Mouse (Mus musculus) adrenal gland, adult (tissue): ENCODE measurements around the gene Ptrhd1.
"Not testable (repeated sequence)": the region's sequence is repeated elsewhere in the genome, so short reads cannot be mapped to it uniquely, and the experiment has no call there.

Experiments used
- DNase-seq, 2 experiments: peaks; one replicate each; pipeline ENCODE4 v3.0.0; 2022 to 2023; ENCODE audit warnings: low spot score in 1 of 2; ENCODE audit not compliant: inconsistent age in 2 of 2

The Ptrhd1 gene

GRCm38 (mm10) chr12:4233572-4234508 is at the start of gene Ptrhd1, which contains the start of gene Cenpo:
TSS of gene Ptrhd1 (plus strand) at chr12:4234027.
TSS of gene Cenpo (minus strand) at chr12:4234294.
- peak; percentile 98 to 100 for DNase-seq

DNA sequence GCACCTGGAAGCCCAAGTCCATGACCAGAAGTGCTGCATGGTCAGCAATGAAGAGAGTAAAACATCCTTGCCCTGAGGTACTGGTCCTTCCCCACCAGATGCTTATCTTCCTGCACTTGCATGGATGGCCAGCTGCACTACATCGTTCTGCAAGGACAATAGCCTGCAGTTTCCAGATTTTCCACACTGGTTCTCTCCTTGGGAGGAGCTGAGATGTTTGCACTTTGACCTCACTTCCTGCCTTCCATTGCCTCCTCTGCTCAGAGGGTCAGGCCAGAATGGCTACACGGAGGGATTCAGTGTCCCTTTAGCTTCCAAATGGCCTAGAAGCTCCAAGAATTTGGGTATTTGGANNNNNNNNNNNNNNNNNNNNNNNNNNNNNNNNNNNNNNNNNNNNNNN is 49.2 kb upstream of the Ptrhd1 start:
- DNase-seq: no peak

- peak; percentile 78 to 90 for DNase-seq
Measured at GRCm38 (mm10) chr12:4188171-4189059, 45.4 kb upstream of the Ptrhd1 start.

DNA sequence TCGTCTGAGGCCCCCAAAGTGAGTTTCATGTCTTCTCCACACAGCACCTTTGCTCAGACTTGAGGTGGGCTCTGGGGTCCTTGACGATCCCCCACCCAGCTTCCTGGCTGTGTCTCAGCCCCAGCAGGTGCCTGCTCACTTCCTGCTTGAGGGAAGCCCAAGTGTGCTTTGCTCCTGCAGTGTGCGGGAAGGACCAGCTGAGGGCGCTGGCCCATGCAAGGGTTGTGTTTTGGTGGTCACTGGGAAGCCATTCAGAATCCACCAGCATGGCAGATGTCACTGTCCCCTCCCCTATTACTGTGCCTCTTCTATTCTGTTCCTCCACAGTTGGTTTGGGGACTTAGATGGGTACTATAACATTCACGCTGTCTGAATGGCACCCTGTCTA is 44.8 kb upstream of the Ptrhd1 start:
- DNase-seq: no peak

GRCm38 (mm10) chr12:4192514-4192913 is 41.3 kb upstream of the Ptrhd1 start:
- no peak for DNase-seq

DNA sequence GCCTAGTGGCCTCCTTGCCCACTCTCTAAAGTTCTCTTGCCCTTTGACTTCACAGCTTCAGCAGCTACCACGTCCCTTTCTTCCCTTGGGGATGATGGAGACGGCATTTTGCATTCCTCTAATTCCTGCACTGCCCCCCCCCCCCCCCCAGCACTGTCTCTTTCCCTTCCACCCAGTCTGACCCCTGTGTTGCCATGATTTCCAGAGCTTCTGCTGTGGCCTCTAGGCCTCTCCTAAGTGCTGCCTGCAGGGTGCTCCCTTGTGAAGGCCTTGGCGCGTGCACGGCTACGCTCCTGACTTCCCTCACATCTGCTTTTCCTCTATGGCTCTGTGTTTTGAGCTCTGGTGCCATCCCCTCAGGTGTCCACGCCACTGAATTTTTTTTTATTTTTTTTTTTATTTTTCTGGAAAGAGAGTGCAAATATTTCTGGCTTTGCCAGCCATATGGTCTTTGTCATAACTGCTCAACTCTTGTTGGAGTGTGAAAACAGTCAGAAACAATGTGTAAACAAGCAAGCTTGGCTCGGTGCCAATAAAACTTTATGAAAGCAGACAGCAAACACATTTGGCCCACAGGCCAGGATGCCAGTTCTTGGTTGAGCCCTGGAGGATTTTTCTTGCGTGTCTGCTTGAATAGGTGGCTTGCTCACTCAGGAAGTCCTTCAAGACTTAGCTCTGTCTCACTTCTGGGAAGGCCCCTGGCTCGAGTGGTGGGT is 40.6 kb upstream of the Ptrhd1 start:
- DNase-seq: no peak

DNA sequence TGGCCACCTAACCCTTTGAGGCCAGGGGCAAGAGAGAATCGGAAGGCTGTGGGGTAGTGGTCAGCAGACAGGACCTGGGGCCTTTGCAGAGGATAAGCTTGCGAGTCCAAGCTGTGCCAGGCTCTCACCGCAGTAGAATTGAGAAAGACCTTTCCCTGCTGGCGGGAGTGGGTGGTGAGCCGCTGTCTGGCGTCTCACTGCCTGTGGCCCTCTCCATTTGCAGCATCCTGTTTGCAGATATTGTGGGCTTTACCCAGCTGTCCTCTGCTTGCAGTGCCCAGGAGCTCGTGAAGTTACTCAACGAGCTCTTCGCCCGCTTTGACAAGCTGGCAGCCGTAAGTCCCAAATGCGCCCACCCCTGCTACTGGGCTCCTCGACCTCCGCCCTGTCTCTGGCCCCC is 39.2 kb upstream of the Ptrhd1 start:
- no peak for DNase-seq

- peak; percentile 65 to 82 for DNase-seq
Measured at GRCm38 (mm10) chr12:4198702-4199101, 35.1 kb upstream of the Ptrhd1 start.

GRCm38 (mm10) chr12:4199271-4199670 is 34.6 kb upstream of the Ptrhd1 start:
- DNase-seq: peak in 1 of 2 experiments; percentile 25

DNA sequence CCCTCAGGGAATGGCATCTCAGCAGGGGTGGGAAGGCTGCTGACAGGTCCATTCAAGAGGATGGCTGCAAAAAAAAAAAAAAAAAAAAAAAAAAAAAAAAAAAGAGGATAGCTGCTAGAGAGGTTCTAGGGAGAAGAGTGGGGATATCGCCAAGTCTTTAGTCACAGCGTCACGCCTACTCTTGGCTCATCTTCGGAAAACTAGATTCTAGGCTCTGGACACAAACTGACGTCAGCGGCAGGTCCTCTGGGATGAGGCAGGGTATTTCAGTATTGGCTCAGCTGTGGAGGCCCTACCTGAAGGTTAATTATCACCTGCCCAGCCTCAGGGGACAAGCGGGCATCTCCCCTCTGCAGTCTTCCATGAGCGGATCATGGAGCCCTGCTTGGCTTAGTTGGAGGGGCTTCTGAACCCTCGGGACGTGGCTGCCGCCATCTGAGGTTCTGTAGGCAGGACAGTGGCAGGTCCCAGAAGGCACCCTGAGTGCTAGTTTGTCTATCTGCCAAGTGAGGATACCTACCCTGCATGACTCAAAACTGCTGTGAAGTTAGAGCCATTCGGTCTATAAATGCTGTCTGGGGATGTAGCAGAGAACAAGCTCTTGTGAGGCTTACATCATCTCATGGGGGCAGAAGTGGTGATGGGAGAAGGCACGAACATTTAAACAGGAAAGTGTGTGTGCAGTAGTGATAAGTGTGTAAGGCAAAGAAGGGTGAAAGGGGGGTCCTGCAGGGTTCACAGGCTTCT is 32.2 kb upstream of the Ptrhd1 start:
- DNase-seq: peak in 1 of 2 experiments; percentile 6

GRCm38 (mm10) chr12:4202206-4202605 is 31.6 kb upstream of the Ptrhd1 start:
- DNase-seq: peak in 1 of 2 experiments; percentile 3

DNA sequence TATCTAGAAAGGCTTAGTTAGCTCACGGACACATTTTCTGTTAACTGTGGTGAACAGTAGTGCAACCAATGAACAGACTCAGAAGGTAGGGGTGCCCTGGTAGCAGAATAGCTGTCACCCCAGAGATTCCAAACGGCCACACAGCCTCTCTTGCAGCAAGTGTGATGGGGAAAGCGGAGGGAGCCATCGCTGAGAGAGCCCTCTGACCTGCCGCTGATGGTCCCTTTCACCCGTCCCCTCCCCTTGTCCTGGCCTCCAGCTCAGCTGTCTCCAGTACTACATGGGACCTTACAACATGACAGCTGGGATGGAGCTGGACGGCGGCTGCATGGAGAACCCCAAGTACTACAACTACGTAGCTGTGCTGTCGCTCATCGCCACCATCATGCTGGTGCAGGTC is 27.7 kb upstream of the Ptrhd1 start:
- peak in 1 of 2 experiments; percentile 5 for DNase-seq

DNA sequence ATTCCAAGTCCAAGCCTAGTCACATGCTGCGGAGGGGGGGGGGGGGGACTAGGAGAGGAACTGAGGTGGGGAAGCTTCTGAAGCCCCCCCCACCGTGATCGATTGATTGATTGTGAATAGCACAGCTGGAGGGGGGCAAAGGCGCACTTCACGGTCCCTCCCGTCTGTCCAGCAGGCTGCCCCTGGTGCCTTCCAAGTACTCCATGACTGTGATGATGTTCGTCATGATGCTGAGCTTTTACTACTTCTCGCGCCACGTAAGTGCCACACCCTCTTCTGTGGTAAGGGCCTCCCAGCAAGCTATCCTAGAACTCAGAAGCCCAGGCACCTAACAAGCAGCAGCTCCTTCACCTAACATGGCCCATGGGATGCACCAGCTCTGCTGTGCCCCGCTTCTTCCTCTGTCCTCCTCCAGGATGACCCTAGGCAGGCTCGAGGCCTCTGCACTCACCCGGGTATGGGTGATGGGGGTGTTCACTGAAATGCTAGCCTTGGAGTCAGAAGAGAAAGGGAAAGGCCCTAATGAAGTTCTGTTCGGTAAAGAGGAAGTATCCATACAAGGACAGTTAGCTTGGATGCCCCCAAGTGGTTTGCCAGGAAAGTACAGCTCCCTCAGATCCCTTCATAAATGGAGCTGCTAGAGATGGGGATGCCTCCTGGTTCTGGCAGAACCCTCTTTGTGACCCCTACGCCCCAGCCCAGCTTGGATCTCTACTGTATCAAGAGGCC is 25.3 kb upstream of the Ptrhd1 start:
- peak; percentile 59 to 89 for DNase-seq

DNA sequence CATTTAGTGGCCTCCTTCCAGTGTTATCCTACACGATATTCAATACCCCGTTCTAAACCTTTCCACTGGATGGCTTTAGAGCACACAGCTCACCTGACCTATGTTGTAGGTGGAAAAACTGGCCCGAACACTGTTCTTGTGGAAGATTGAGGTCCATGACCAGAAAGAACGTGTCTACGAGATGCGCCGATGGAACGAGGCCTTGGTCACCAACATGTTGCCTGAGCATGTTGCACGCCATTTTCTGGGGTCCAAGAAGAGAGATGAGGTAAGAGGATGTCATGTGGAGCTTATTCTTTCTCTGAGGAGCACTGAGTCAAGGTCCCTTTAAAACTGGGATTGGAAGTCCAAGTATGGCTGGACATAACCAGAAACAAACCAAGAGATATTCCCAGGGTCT is 24.6 kb upstream of the Ptrhd1 start:
- no peak for DNase-seq

DNA sequence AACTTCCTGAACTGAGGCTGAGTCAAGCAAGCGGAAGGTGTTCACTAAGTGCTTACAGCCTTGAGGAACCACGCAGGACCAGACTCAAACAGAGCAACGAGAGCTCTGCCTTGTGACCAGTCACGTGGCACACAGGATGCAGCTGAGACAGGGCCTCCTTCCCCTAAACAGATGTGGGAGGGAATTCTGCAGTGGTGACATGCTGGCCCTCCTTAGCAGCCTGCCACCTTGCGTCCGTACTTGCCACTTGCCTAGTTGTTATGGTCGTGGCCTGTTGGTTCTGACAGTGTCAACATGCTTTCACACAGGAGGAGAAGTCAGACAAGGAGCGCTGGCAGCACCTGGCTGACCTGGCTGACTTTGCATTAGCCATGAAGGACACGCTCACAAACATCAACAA is 22.7 kb upstream of the Ptrhd1 start:
- DNase-seq: no peak

DNA sequence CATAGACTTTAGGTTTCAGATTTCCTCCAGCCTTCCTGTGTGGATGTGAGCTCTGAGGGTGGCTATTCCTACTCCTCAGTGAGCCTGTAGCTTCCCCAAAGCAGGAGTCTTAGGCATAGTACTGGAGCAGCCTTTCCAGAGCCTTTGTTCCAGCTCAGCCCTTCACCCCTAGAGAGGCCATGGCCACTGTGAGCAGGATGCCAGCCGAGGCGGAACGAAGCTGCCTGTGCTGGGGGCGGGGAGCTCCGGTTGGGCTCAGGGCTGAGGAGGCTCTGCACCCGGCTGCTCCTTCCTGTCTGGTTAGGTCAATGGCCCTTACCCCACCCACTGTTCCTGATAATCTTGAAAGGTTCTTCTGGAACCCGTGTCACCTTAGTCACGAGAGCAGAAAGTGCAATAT is 20.9 kb upstream of the Ptrhd1 start:
- peak; percentile 84 to 89 for DNase-seq

DNA sequence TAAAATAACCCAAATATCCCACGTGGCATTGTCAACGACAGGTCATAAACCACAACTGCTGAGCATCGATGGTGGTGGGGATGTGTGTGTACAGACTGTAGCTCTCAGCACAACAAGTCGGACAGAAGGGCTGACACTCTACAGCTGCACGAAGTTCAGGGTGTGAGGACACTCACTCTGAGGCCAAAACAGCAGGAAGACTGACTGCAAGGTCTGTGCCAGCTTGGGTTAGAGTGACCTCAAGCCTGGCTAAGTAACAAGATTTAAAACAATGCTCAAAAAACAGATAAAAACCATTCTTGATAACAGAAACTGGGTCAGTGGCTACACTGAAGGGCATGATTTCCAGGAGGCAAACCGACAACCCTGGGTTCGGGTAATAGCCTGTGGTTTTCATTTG is 3.7 kb upstream of the Ptrhd1 start:
- no peak for DNase-seq

DNA sequence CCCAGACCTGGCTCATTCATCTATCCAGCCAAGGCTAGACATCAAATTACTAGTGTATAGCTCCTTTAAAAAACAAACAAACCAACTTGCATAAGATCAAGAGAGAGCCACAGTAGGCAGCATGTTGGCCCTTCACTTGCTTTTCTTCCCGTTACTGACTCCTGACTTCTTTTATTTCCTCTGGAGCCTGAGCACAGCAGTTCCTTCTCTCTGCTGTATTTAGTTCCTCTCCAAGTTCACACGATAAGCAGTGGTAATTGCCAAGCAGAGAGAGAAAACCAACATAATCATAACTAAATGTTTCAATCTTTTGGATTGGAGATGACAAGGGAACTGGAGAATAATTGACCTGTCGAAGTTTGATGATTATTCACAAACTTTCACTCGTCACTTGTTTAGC is 1.1 kb upstream of the Ptrhd1 start:
- DNase-seq: no peak

DNA sequence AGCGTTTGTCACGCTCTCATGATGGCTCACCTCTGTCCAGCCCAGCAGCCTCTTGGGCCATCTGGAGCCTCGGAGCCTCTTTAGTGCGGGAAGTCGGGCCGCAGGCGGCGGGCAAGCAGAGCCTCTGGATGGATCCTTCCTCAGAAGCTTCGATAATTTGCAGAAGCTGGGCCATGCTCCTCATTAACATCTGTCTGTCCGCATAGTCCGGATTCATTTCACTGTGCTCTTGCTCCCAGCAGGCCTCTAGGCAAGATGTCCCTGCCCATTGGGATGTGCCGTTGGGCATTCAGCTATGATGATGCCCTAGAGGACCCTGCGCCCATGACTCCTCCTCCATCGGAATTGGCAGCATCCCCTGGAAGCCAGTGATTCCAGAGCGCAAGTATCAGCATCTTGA is 3.7 kb downstream of the Ptrhd1 start:
- no peak for DNase-seq

- DNase-seq: not testable (repeated sequence)
Measured at GRCm38 (mm10) chr12:4240281-4240680, 6.5 kb downstream of the Ptrhd1 start.
